Mouse (Mus musculus) right cerebral cortex, postnatal 14 days (tissue): ENCODE results near the gene Gm21119.

ENCODE experiments used
- DNase-seq: peaks from one replicate; pipeline ENCODE4 v3.0.0; 2022

Gm21119 gene

DNA sequence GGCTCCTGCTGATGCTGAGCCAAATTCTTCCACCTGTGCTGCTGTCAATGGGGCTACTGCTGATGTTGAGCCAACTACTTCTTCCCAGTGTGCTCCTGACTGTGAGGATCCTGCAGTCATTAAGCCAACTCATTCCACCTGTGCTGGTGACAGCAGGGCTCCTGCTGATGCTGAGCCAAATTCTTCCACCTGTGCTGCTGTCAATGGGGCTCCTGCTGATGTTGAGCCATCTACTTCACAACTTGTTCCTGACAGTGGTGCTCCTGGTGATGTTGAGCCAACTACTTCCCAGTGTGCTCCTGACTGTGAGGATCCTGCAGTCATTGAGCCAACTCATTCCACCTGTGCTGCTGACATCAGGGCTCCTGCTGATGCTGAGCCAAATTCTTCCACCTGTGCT lies 63.7 kb downstream of the Gm21119 start:
- peak; percentile 0 for DNase-seq
